Mouse (Mus musculus): Measurements from ENCODE around the gene Atxn2l.
"Not testable (repeated sequence)": the region's sequence is repeated elsewhere in the genome, so short reads cannot be mapped to it uniquely, and the experiment has no call there.

Gene Atxn2l

GRCm38 (mm10) chr7:126491005-126491404 is 12.2 kb downstream of the Atxn2l start:
- no peak for DNase-seq (ENCODE audit: low spot score)

DNA sequence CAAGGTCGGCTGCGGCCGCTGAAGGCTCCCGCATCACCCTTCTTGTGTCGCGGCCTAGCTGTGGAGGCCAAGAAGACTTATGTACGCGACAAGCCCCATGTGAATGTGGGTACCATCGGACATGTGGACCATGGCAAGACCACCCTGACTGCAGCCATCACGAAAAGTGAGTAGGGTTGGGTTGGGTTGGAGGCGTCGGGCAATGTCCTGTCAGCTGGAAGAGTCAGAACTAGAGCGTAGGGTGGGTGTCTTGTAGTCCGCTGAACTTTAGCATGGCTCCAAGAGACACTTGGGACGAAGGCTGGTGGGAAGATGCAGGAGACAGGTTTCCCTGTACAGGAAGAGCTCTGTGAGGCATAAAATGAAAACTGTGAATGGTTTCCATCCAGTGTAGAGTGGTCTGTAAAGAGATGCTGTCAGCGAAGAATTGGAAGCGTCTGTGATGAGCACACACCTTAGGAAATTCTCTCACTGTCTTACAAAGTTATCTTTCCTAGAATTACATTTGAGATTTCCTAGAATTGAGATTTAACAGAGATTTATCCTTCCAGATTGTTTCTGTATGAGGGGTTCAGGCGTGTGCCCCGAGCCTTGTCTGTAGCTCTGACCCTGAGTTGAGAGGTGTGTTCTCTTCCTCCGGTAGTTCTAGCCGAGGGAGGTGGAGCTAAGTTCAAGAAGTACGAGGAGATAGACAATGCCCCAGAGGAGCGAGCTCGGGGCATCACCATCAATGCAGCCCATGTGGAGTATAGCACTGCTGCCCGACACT is 15.4 kb downstream of the Atxn2l start:
- DNase-seq (ENCODE audit: low spot score) = not testable (repeated sequence)

DNA sequence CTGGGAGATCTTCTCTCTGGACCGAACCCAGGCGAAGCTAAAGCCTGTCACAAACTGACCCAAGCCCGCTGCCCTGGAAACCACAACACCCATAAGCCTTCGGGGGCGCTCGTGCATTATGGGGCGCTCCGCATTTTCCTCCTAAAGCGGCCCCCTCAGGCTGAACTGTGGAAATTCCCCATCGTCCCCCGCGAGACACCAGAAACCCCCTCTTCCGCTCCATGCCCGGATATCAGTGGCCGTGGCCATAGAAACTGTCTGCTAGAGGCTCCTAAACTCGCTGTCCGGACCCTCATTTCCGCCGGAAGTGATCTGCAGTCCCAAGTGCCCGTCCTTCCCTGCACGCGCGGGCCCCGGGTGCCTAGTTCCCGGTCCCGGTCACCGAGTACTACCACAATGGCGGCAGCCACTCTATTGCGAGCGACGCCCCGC is 16.2 kb downstream of the Atxn2l start, which contains the start of gene Tufm:
TSS of gene Tufm (plus strand) at position 310 of the 432 bp plus-strand sequence.
- DNase-seq (ENCODE audit: low spot score) = peak; percentile 96

- DNase-seq (ENCODE audit: low spot score) = peak; percentile 92
These were observed 20.8 kb downstream of the Atxn2l start for GRCm38 (mm10) chr7:126482392-126482871.

DNA sequence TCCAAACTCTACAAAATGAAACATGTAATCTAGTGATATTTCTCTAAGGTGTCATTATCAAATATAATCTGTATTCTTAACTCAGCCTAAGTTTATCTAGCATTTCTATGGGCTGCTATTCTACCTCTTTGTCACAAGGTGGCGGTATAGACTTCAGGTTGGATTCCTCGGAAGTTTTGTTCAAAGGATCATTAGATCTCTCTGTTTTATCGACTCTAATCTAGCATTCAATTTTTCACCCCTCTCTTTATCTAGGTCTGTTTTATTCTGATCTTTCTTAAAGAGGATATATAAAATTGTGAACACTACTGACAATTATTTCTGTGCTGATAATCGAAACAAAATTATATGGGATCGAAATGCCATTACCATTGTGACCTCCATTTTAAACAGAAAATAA is 21.5 kb downstream of the Atxn2l start:
- no peak for DNase-seq (ENCODE audit: low spot score)

DNA sequence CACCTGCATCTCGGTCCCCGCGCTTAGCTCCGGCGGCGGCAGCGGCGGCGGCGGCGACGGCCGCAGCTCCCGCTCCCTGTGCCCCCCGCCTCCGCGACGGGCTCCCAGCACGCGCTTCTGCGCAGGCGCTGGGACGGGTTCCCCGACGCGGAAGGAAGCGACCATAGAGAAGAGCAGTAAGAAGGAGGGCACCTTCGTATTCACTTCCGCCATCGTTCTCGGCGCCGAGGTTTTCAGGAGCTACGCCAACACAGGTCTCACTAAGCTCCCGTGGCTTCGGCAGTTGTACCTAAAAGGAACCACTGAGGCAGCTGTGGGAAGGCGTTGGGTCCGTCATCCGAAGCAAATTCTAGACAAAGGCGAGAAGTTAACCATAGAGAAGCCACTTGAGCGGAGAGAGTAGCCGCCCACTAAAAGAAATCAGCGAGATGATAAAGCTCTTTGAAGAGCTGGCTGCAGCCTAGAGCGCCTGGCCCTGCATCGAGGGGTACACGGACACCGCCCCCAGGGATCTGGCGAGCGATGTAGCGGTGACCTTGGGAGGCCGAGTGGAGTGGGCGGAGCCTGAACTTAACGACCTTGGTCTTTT is 28.1 kb downstream of the Atxn2l start, which contains the start of gene Sh2b1:
TSS of gene Sh2b1 (minus strand) at position 432 of the 589 bp plus-strand sequence.
- DNase-seq (ENCODE audit: low spot score) = peak; percentile 83

GRCm38 (mm10) chr7:126474486-126474955 is 28.7 kb downstream of the Atxn2l start:
- no peak for DNase-seq (ENCODE audit: low spot score)

GRCm38 (mm10) chr7:126473470-126474086 is 29.7 kb downstream of the Atxn2l start:
- no peak for DNase-seq (ENCODE audit: low spot score)

DNA sequence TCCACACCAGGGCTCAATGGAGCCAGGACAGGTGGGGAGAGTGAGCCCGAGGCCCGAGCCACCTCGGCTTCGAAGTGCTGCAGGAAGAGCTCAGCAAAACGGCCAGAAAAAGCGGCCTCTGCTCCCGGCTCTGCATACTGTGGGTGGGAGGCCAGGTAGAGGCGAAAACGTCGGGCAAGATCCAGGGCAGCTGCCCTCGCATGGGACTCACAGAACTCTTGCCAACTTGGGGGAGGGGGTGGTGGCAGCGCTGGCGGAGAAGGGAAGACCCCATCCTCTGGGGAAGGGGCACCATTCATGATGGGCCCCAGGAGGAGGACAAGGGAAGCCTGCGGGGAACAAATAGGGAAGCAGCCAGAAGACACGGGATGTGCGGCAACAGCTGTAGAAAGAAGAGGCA is 30.5 kb downstream of the Atxn2l start:
- no peak for DNase-seq (ENCODE audit: low spot score)

DNA sequence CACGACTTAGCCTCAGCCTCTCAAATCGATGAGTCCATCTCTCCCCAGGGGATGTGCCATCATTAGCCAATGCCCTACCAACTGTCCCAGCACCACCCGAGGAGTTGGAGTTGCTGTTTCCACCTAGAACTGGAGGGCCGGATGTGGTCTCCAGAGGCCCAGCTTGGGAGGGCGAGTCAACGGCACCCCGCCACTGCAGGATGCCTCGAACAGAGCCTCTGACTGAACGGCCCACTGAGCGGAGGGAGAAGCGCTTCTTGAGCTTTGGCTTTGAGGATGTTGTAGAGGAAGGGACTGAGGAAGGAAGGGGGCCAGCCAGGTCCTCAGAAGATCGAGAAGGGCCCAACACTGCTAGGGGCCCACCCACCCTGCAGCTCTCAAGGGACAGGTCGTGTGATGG is 30.9 kb downstream of the Atxn2l start:
- DNase-seq (ENCODE audit: low spot score) = no peak

DNA sequence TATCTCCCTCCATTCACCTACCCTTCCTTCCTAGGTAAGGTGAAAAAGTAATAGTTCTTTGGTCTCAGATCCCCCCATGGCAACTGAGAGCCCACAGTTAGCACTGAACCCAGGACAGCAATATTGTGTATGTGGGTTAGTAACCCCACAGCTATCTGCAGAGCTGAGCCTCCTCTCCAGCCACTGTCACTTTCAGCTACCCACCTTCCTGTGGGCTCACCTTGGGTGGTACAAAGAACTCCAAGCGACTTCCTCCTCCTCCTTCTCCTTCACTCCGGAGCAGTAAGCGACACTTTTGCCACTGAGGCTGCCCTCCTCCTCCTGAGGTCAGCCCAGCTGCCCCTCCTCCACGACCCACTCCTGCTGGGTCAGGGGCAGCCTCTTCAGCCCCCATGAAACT is 31.4 kb downstream of the Atxn2l start:
- DNase-seq (ENCODE audit: low spot score) = no peak

DNA sequence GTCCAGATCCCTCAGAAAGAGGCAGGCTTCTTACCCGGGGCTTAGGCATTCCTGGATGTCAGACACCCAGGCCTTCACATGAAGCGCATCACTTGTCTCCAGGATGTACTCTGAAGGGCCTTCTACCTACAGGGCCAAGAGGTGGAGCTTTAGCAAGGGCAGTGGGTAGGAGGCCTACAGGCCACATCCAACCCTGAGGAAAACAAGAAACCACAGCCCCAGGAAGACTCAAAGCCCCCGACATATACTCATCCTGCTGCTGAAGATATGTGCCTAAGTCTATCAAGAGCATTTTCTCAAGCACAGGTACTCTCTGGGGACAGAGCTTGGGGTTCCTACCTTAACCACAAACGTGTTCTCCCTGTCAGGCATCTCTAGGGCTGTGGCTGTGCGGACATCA is 31.9 kb downstream of the Atxn2l start:
- no peak for DNase-seq (ENCODE audit: low spot score)

- no peak for DNase-seq (ENCODE audit: low spot score)
These were observed 33.2 kb downstream of the Atxn2l start for GRCm38 (mm10) chr7:126470077-126470476.

GRCm38 (mm10) chr7:126467834-126468627 is 35.2 kb downstream of the Atxn2l start:
- no peak for DNase-seq (ENCODE audit: low spot score)

GRCm38 (mm10) chr7:126467271-126467670 is 36.0 kb downstream of the Atxn2l start:
- no peak for DNase-seq (ENCODE audit: low spot score)

DNA sequence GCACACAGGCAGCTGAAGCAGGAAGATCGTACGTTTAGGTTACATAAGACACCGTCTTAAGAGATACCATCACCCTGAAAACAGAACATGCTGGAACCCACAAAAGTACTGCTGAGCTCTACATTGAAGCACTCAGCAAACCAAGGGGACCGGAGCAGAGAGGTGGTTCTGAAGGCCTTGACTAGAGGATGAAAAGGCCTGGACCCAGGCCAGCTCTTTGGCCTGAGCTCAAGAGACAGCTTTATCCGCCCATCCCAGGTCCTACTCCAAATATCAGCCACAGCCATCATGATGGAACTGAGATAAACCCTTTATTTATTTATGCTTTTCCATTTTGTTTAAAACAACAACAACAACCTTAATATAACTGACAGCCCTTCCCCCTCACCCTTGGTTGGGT is 36.5 kb downstream of the Atxn2l start:
- DNase-seq (ENCODE audit: low spot score) = no peak

DNA sequence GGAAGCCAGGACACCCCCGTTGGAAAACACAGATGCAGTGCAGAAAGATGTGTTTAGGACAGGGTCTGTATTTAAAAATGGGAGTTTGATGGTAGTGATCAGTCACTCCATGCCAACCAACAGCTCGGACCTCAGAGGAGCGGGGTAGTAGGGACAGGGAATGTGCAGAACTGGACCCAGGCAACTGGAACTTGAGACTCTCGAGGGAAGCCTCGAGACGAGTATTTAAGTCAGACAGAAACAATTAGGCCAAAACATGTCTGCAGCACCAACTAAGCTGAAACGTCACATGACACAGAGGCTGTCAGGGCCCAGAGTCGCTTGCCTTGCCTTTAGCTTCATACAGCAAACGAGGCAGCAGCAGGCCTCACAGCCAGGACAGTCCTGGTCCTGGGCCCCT is 37.1 kb downstream of the Atxn2l start:
- DNase-seq (ENCODE audit: low spot score) = no peak

GRCm38 (mm10) chr7:126465246-126466030 is 37.8 kb downstream of the Atxn2l start:
- peak; percentile 37 for DNase-seq (ENCODE audit: low spot score)

GRCm38 (mm10) chr7:126464836-126465235 is 38.4 kb downstream of the Atxn2l start:
- DNase-seq (ENCODE audit: low spot score) = no peak

GRCm38 (mm10) chr7:126464121-126464520 is 39.1 kb downstream of the Atxn2l start:
- DNase-seq (ENCODE audit: low spot score) = no peak

- no peak for DNase-seq (ENCODE audit: low spot score)
These were observed 39.7 kb downstream of the Atxn2l start for GRCm38 (mm10) chr7:126463547-126463946.
